Mouse (Mus musculus) B cell, adult 2 months (primary cell): Measurements from ENCODE around the gene Tex2.
"Not testable (repeated sequence)": the region's sequence is repeated elsewhere in the genome, so short reads cannot be mapped to it uniquely, and the experiment has no call there.

Experiments used
- DNase-seq, 2 experiments: peaks; one replicate each; pipeline ENCODE4 v3.0.0; 2022

The Tex2 gene

DNA sequence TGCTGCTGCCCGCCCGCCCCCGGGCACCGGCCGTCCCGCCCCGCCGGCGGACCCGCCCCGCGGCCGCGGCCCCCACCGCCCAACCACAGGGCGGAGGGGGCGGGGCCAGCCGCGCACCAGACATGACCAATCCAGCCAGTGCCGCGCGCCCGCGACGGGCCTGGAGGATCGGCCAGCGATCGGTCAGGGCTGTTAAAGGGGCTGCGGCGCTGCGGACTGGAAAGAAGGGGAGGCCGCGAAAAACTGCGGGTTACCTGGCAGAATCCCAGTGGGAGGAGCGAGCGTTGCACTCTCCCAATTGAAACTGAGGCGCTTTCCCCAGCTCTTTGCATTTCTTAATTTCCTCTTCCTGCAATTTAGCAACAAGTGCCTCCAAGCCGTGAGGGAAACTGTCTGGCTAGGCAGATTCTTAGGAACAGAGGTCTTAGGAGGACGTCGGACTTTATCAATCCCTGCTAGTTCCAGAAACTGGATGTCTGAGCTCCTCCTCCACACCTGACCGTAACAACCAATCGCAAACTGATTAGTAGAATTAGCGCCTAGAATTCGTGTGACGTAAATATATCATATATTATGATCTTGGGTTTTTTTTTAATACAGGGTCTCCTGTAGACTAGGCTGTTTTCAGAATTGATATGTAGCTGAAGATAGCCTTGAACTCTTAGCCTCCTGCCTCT, at the start of gene Tex2:
Gene Tex2, minus strand, starts transcription at position 463 of the 677 bp plus-strand sequence.
- DNase-seq: peak; percentile 92 to 93

DNA sequence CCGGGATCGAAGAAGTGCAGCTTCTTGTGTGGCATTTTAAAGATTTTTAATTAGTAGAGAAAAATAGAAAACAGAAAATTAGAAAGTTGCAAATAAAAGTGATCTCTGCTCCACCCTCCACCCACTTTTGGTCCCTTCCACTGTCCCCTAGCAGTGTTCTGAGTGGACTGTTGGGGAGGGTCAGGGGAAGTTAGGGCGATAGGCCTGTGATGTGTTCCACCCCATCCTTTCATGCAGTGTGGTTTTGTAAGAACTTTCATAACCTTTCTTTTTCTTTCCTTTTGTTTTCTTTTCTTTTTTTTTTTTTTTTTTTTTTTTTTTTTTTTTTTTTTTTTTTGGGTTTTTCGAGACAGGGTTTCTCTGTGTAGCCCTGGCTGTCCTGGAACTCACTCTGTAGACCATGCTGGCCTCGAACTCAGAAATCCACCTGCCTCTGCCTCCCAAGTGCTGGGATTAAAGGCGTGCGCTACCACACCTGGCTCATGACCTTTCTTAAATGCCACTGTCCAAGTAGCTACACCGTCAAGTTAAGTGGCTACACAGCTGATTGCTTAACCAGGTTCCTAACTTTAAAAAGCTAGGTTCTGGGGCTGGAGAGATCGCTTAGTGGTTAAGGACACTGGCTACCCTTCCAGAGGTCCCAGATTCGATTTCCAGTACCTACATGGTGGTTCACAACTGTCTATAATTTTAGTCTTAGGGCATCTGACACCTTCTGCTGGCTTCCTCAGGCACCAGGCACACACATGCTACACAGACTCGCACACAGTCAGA, 49.6 kb upstream of the Tex2 start:
- no peak for DNase-seq

DNA sequence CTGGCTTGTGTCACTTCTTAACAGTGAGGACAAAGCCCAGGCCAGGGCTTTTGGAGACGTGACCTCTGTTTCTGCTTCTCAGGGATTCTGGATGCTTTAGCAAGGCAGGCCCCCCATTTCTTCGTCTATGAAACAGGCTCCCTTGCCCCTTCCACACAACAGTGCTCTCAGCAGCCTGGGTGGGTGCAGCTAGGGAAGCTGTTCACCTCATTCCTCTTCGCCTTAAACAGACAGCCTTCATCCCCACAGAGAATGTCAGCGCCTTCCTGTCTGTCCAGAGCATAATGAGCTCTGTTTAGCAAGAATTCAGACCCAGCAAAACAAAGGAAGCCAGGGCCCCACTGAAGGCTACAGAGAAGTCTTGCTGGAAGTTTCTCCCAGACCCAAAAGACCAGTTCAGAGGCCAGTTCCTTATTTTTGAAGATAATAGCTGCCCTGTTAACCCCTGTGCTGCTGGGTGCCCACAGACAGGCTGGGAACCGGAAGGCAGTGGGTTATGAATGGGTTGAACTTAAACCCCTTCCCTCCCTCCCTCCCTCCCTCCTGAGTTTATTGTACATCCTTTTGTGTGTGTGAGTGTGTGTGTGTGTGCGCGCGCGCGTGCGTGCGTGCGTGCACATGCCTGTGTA, 47.3 kb upstream of the Tex2 start:
- peak; percentile 68 to 77 for DNase-seq

DNA sequence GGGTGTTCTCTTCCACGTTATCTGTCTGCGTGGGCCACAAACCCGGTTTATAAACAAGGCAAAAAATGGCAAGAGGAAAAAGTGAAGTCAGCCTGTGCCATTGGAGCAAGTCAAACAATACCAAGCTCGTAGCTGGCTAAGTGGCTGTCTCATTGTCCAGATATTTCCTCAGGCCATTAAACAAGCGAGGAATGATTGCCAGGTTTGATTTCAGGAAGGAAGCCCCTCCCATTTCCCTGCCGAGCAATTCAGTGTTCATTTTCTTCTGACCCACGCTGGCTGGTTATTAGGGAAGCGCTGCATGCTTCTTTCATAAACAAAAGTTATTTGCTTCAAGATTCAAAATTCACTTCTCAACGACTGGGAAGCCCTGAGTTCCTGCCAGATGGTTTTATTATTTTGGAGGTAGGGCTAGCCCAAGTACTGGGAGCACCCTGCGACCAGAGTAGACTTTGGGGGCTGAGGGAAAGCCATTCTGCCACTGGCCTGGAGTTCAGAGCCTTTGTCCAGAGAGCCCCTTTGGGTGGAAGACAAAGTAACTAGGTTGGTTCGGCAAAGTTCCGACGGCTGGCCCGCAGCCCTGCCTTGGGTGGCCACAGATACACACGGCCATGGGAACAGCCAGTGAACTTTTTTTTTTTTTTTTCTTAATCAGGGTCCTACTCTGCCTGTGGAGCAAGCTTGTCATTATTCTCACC, 46.5 kb upstream of the Tex2 start:
- DNase-seq: no peak

DNA sequence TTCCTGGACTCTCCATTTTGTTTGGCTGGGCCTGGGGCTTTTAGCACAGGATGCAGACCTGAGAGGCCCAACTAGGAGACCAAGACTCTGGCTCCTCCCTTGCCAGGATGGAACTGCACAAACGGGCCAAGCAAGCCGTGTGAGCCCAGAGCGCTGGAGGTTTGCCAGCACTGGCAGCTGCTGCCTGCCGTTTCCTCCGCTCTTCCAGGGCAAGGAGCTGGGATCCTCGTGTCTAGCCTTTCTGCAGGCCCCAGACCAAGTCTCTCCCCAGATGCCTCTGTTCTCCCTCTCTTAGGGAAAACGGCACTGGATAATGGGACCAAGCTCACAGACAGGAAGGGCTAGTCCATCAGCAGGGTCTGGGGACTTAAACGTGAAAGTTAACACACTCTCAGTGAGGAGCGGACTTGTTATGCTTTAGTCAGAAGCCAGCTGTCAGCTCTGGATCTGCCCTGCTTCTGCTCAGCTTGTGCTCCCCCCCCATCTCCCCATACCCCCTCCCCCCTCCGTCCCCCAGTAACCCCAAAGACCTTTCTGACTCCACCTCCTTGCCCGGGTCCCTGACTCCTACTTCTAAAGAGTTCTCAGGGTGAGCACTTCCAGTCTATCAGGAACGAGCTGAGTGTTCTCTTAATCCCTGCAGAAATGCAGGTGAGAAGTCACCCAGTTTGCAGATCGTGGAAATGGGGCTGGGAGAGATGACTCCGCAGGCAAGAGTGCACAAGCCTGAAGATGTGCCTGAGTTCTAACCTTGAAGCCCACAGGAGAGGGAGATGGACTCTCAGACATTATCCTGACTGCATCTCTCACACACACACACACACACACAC, 45.0 kb upstream of the Tex2 start:
- DNase-seq: no peak

DNA sequence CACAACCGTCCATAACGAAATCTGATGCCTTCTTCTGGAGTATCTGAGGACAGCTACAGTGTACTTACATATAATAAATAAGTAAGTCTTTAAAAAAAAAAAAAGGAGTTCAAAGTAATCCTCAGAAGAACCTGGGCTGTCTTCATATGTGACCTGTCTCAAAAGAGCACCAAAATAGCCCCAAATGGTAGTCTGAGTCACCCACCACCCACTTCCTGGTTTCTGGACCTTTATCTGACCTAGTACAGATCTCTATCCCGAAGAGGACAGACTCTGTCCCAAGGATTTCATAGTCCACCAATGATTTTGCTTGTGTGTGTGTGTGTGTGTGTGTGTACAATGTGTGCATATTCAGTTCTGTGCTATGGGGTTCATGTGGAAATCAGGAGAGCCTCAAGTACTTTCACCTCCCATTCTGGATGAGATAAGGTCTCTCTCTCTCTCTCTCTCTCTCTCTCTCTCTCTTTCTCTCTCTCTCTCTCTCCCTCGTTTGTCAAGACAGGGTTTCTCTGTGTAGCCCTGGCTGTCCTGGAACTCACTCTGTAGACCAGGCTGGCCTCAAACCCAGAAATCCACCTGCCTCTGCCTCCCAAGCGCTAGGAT, 43.8 kb upstream of the Tex2 start:
- not testable (repeated sequence) for DNase-seq

DNA sequence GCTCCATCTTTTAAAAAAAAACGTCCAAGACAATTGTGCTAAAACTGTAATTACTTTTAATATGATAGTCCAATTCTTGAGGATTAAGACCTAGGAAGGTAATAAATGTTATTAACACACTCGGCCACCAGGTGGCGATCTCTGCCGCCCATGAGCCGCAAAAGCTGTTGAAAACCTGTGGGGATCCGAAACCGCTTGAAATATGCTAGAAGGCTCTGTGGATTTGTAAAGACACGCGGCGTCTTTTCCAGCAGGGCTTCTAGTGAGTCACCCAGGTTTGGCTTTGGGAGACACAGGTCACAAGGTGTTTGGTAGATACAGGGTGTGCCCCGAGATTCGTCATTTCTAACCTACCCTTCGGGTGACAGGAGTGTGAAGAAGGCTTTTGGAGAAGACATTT, 35.1 kb upstream of the Tex2 start:
- peak; percentile 90 to 91 for DNase-seq

DNA sequence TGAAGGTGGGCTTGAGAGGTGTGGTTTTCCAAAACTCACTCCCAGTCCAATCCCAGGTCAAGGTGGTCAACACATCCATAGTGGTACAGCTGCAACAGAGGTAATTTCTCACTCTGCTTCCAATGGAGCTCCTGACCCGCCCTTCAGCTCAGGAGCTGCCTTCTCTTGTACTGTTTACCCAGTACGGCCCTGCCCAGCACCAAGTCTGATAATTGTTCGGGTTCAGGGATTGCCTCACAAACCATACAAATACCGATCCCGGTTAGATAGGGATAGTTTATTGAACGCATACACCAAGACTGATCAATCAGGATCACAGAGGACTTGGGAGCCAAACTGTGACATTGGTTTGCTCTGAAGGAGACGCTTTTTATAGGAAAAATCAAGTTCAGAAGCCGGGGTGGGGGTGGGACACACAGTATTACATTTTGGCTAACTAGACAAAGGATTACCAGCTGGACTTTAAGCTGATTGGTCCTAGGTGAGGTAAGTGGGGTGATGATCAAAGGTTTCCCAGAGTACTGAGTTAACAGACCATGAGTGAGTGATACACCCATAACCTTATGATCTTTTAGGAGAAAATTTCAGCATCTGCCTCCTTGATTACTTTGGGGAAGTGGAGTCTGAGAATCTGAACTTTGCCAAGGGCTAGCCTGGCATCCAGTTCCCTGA, 29.9 kb upstream of the Tex2 start:
- no peak for DNase-seq

DNA sequence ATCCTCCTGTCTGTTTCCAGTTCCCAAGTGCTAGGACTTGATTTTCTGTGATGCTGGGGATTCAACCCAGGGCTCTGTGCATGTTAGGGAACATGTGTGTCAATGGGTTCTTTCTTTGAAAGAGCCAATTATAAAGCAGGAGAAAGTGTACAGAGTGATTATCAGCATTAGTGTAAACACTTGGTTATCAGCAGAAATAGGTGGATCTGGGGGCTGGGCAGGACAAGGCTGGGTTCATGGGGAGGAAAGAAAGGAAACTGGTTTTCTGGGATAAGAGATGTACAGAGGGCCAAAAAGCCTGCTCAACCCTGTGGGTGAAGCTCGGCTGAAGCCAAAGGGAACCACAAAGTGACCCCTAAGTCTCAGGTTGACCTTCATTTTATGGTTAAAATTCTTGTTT, 28.4 kb upstream of the Tex2 start:
- no peak for DNase-seq

DNA sequence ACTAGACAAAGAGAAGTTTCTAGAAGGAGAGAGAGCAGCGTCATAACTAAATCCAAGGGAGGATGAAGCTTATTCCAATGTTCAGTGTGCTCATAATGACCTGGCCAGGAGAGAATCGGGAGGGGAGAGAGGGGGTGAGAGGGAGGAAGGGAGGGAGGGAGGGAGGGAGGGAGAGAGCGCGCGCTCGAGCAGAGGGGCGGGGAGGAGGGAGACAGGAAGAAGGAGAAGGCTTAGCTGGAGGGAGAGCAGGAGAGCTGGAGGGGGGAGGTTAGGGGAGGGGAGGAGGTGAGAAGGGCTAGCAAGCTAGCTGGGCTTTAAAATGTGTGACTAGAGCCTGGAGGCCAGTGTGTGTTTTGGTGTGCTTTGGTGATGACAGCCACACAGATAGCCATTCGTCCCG, 26.8 kb upstream of the Tex2 start:
- DNase-seq: no peak

DNA sequence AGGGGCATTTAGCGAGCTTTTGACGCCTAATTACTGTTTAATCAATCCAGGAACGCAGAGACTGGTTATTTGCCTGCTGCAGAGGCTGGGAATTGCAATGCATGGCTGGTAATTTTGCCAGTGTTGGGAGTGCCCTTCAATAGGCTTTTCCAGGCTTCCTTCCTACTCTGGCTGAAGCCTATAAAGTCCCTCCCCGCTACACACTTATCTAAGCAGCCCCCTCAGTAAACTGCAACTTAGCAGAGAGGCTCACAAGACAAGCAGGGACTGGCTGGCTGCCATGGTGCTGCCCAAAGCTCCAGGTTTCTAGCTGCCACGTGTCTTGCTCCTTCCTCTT, 26.1 kb upstream of the Tex2 start:
- DNase-seq: no peak

DNA sequence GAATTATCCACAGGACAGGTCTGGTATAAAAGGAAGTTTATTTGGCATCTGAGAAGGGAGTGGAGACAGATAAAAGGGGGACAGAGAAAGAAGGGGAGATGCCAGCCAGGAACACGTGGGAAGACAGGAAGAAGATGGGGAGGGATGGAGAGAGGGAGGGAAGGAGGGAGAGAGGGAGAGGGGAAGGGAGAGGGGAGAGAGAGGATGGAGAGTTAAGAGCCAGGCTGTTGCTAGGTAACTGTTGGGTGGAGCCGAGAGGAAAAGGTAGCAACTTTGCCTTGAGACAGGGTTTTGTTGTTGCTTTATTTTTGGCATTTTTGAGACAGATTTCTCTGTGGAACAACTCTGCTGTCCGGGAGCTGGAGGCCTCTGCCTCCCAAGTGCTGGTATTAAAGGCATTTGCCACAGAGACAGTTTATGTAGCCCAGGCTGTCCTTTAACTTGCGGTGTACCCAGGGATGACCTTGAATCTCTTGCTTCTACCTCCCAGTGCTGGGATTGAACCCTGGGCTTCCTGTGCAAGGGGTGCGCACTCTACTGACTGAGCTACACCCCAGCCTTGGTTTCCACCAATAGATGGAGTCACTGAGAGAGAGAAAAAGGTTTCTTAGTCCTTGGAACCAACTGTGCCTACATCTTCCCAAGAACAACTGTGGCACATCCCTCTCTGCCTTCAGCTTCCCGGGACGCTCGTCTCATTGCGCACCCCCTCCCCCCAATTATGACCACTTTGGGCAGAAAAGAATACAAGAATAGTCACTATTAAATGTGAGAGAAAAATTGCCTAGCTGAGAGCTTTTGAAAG, 25.5 kb upstream of the Tex2 start:
- DNase-seq: no peak

DNA sequence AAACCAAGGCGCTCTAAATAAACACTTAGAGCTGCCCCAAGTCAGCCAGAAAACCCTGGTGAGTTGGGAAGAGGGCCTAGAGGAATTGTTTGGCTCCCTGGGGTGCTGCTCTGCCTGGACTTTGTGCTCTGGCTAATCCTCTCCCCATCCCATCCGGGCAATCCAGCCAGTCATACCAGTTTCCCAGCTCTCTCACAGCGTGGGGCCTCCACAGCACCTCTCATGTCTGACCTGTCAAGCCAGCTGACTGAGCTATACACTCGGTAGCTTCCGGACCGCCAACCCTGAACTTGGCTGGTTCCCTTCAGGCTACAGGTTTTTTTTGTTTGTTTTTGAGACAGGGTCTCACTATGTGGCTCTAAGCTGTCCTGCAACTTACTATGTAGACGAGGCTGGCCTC, 24.5 kb upstream of the Tex2 start:
- DNase-seq: no peak

DNA sequence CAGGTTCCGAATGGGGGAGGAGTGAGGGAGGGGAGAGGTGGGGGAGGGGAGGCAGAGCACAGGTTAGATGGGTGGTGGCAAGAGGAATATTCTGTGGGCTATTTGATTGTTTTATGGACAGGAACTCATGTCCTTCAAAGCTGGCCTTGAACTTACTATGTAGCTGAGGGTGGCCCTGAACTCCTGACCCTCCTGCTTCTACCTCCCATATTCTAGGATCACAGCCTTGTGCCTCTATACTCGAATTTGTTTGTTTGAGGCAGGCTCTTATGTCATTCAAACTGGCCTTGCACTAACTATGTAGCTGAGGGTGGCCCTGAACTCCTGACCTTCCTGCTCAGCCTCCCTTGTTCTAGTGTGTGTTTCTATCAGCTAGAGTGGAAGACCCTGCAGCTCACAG, 22.7 kb upstream of the Tex2 start:
- DNase-seq: no peak

DNA sequence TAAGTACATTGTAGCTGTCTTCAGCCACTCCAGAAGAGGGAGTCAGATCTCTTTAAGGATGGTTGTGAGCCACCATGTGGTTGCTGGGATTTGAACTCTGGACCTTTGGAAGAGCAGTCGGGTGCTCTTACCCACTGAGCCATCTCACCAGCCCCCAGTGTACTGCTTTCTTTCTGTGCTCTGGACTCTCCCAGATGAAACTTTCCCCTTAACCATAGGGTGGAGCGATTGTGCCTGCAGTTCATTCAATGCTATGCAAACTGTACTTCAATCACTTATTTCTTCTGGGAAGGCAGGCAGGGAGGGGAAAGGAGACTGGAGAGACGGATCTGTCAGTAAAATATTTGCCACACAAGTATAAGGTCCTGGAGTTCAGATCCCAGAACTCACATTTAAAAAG, 21.0 kb upstream of the Tex2 start:
- not testable (repeated sequence) for DNase-seq

DNA sequence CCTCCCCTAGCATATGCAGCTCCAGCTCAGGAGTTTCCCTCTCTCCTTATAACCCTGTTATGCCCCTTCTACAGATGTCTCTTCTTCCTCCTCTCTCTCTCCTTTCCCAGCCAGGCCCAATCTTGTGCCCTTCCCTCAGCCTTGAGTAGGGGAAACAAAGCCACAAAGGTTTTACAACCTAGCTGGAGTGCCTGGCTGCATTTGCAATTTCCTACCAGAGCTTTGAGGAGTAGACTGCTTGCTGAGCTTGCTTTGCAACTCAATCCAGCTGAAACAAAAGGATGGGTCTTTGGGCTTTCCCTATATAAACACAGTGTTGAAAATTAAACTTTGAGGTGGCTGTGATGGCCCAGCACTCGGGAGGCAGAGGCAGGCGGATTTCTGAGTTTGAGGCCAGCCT, 20.2 kb upstream of the Tex2 start:
- no peak for DNase-seq

DNA sequence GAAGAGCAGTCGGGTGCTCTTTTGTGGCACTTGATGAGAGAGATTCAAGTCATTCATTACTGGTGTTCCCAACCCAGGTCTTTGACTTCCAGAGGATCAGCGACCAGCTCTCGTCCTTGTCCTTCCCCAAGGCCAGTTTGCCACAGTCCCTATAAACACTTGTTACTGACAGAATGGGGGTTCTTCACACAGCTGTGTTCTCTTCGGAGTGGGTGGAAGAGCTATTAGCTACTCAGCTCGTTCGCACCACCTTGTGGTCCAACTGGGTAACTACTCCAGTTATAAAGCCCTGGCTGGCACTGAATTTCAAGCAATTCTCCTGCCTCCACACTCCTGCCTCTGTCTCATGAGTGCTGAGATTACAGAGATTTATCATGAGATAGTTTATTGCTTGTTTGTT, 14.5 kb upstream of the Tex2 start:
- DNase-seq: peak; percentile 80 to 82

DNA sequence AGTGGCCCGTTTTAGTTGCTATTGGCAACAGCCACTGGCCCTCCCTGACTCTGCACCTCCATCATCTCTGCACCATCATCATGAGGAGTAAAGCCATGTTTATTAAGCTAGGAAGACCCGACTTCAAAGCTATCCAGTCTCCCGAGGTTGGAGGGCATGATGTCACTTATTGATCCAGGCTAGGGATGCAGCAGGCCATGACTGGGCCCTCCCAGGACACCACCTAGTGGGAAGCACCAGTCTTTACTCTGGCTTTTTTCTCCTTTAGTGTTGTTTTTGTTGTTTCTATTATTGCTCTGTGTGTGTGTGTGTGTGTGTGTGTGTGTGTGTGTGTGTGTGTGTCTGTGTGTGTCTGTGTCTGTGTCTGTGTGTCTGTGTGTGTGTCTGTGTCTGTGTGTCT, 12.4 kb upstream of the Tex2 start:
- DNase-seq: no peak

DNA sequence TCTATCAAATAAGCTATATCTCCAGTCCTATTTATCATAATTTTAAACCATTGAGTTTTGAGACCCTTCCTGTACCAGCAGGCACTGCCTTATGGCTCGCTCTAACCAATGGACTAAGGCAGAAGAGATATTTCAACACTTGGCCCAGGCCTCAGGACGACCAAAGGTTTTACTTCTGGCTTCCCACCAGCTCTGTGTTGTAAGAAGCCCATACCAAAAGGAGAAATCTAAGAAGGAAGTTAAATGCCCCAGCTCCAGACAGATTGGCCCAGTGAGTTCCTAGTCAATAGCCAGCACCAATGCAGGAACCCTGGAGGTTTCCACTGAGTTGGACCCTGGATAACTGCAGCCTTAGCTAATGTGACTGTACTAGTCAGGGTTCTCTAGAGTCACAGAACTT, 10.4 kb upstream of the Tex2 start:
- no peak for DNase-seq

DNA sequence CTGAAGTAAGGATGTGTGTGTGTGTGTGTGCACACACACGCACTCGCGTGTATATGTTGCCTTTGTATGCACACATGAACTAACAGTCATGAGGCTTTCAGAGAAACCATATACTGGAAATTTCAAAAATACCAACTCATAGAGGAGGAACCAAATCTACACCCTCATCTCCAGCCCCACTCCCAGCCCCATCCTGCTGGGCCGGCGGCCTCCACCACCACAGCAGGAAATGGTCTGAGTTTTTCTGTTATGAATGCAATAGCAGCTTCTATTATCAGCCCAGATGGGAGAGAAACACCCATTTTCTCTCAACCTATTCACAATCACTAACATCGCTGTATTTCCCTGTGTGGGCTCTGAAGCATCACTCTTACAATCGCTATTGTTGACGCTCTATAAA, 8.8 kb upstream of the Tex2 start:
- DNase-seq: no peak

DNA sequence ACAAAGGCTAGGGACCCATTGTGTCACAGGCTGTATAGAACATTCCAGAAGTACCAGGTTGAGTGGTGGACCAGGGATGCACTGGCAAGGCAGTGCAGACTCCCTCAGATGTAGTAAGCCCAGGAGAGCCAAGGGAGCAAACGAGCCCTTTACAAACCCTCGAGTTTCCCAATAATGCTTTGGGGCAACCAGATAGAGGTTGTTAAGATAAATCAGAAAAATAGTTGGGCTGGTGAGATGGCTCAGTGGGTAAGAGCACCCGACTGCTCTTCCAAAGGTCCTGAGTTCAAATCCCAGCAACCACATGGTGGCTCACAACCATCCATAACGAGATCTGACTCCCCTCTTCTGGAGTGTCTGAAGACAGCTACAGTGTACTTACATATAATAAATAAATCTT, 5.5 kb upstream of the Tex2 start:
- DNase-seq: not testable (repeated sequence)
